8 mouse cellular contexts compared by ENCODE assay signal in the genomic region with DNA sequence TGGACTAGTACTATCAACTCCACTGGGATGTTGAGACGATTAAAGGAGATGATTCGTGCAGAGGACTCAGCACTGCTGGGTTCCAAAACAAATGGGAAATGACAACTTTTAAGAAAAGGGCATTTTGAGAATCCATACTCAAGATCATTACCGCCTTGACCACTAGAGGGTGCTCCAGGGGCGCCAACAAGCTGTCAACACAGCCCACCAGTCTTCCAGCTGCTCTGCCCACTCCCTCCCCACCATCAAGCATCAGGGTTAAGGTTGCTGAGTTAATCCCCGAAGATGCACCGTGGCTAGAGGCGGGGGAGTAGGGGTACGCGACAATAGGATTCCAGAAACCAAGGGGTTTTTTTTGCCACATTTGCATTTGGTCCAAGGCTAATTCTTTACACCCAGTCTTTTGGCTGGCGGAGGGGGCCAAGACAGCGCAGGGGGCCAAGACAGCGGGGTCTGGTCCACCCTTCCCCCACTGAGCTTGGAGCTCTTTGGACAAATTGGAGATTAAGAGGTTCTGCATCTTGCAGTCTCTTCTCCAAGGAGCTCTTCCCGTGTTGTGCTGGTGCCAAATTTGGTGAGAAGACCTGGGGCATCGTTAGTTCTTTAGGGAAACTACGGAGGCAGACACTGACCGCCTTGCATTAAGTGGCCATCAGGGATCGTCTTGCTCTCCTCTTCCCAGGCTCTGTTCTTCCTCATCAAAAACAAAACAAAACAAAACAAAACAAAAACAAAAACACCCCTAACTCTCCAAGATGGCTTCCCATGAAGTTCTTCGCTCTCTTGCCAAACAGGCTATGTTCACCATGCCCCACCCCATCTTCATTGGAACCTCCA. TPM values are rescaled to one million over a fixed set of nuclear protein-coding genes. Genes with fewer than 3 reads are reported as not detected.
DNase-seq lines count a peak whose midpoint lies in the region; ATAC-seq lines count a peak whose summit lies in the region.

No protein-coding gene starts in this region.

- peak; percentile 72 for DNase-seq in cerebellum, adult 11 months
- DNase-seq in gastrocnemius, postnatal 14 days = peak; percentile 77
- peak; percentile 91 for DNase-seq in limb, embryonic 11.5 days (ENCODE audit: low spot score)
- peak; percentile 93 for DNase-seq in midbrain, embryonic 14.5 days
- DNase-seq in spleen, postnatal 10 days (ENCODE audit: low spot score in 2 of 2) = peak; percentile 76 to 89

- no peak overlapping the region for H3K27ac ChIP-seq in limb, embryonic 11.5 days (replicated peaks; ENCODE audit: low read depth, low read length)
- H3K27ac ChIP-seq in midbrain, embryonic 14.5 days (replicated peaks; ENCODE audit: low read depth, low read length) = peak overlapping the region; percentile 97

- peak overlapping the region; percentile 92; the same call in 1 of the 2 replicates for H3K4me2 ChIP-seq in limb, embryonic 11.5 days (ENCODE audit: low read depth, severe bottlenecking)
- peak overlapping the region; percentile 92 for H3K4me2 ChIP-seq in midbrain, embryonic 14.5 days (ENCODE audit: low read length)

- H3K4me1 ChIP-seq in limb, embryonic 11.5 days (ENCODE audit: control insufficient read depth, insufficient read depth, low read length) = peaks cover 25% of the 10 kb centered on the region
- H3K4me1 ChIP-seq in midbrain, embryonic 14.5 days (ENCODE audit: control insufficient read depth, insufficient read depth, low read length) = peaks cover 64% of the 10 kb centered on the region

- WGBS in limb, embryonic 11.5 days = 34% methylated on average over 18 of the region's 18 CpGs
- 8% methylated on average over 18 of the region's 18 CpGs for WGBS in midbrain, embryonic 14.5 days

- H3K9me3 ChIP-seq in limb, embryonic 11.5 days (ENCODE audit: control insufficient read depth, low read length) = no peaks in the 10 kb centered on the region
- no peaks in the 10 kb centered on the region for H3K9me3 ChIP-seq in midbrain, embryonic 14.5 days (ENCODE audit: control insufficient read depth, low read length)

- H3K27me3 ChIP-seq in limb, embryonic 11.5 days (ENCODE audit: control insufficient read depth, insufficient read depth, low read length) = no peaks in the 10 kb centered on the region
- H3K27me3 ChIP-seq in midbrain, embryonic 14.5 days (ENCODE audit: control insufficient read depth, insufficient read depth, low read length) = no peaks in the 10 kb centered on the region

- intact Hi-C loops in gastrocnemius, postnatal 14 days (cut with DNase I; ENCODE audit: low total_unique reads) = loop anchor here (2.0 kb wide), 1 partner anchor 51 kb away; no protein-coding TSS in a partner anchor

- peaks cover 14% of the 10 kb centered on the region for H3K36me3 ChIP-seq in limb, embryonic 11.5 days (ENCODE audit: control insufficient read depth, insufficient read depth, low read length)
- H3K36me3 ChIP-seq in midbrain, embryonic 14.5 days (ENCODE audit: control insufficient read depth, insufficient read depth, low read length) = peaks cover 29% of the 10 kb centered on the region

- H3K9ac ChIP-seq in limb, embryonic 11.5 days (ENCODE audit: low read length) = no peak overlapping the region
- H3K9ac ChIP-seq in midbrain, embryonic 14.5 days (replicated peaks; ENCODE audit: low read length) = peak overlapping the region; percentile 92

- peak overlapping the region; percentile 76 for H3K4me3 ChIP-seq in limb, embryonic 11.5 days (ENCODE audit: low read depth, low read length)
- H3K4me3 ChIP-seq in midbrain, embryonic 14.5 days (replicated peaks; ENCODE audit: low read depth, low read length) = peak overlapping the region; percentile 84

- no peak for ATAC-seq in cerebellum, adult (ENCODE audit: insufficient number of reproducible peaks, low FRiP score, low TSS enrichment)
- ATAC-seq in common myeloid progenitor, adult 5-6 weeks (replicated peaks; ENCODE audit: low read depth, poor library complexity, severe bottlenecking) = peak; percentile 56
- peak; percentile 49 for ATAC-seq in inflammation-experienced regulatory T-cells, adult 6 months
- ATAC-seq in limb, embryonic 11.5 days (ENCODE audit: insufficient number of reproducible peaks, low FRiP score, low TSS enrichment, low read depth) = no peak
- no peak; the same call in 1 of the 2 replicates for ATAC-seq in midbrain, embryonic 14.5 days (ENCODE audit: low FRiP score, low TSS enrichment)

RNA-seq across cellular contexts. Expression of gene Npcd, which starts 1.8 kb away (rescaled TPM):
- total RNA-seq in common myeloid progenitor, adult 5-6 weeks (2017) = not detected in 2 replicates
- total RNA-seq in gastrocnemius, postnatal 14 days (2021) = under 1 TPM; 0.47 to 0.55 TPM
- polyA plus RNA-seq in inflammation-experienced regulatory T-cells, adult 6 months (2017; shearing (Covaris generic)) = not detected
- 0.50 TPM in 1 of 2 replicates, not detected in the other for polyA plus RNA-seq in limb, embryonic 11.5 days (2014; fragmentation: Nextera tagmentation; extraction: Ambion mirVana)
- polyA plus RNA-seq in midbrain, embryonic 14.5 days (2014; fragmentation: Nextera tagmentation; extraction: Ambion mirVana) = 0.26 TPM in 1 of 2 replicates, not detected in the other

RNA-seq across cellular contexts. Expression of gene Cbx6, which starts 2.2 kb away (rescaled TPM):
- 11.0 and 19.6 TPM in 2 replicates for total RNA-seq in common myeloid progenitor, adult 5-6 weeks (2017)
- total RNA-seq in gastrocnemius, postnatal 14 days (2021) = 10 to 100 TPM; 21.2 to 23.5 TPM
- polyA plus RNA-seq in inflammation-experienced regulatory T-cells, adult 6 months (2017; shearing (Covaris generic)) = 10 to 100 TPM; 10.5 to 13.1 (median 10.9) TPM
- polyA plus RNA-seq in limb, embryonic 11.5 days (2014; fragmentation: Nextera tagmentation; extraction: Ambion mirVana) = 11.1 and 12.5 TPM in 2 replicates
- polyA plus RNA-seq in midbrain, embryonic 14.5 days (2014; fragmentation: Nextera tagmentation; extraction: Ambion mirVana) = 46.7 and 52.1 TPM in 2 replicates

RNA-seq across cellular contexts. Expression of gene Nptxr, which starts 27.7 kb away (rescaled TPM):
- total RNA-seq in common myeloid progenitor, adult 5-6 weeks (2017) = 0.05 and 0.55 TPM in 2 replicates
- total RNA-seq in gastrocnemius, postnatal 14 days (2021) = 1 to 10 TPM; 1.9 to 2.6 TPM
- 1 to 10 TPM in 1 of 3 experiments, under 1 TPM in 1, not detected in 1; 0.15 to 1.1 TPM for polyA plus RNA-seq in inflammation-experienced regulatory T-cells, adult 6 months (2017; shearing (Covaris generic))
- 0.37 and 0.48 TPM in 2 replicates for polyA plus RNA-seq in limb, embryonic 11.5 days (2014; fragmentation: Nextera tagmentation; extraction: Ambion mirVana)
- polyA plus RNA-seq in midbrain, embryonic 14.5 days (2014; fragmentation: Nextera tagmentation; extraction: Ambion mirVana) = 17.8 and 42.5 TPM in 2 replicates

RNA-seq across cellular contexts. Expression of gene Dnal4, which starts 54.6 kb away (rescaled TPM):
- total RNA-seq in common myeloid progenitor, adult 5-6 weeks (2017) = 16.0 and 18.0 TPM in 2 replicates
- total RNA-seq in gastrocnemius, postnatal 14 days (2021) = 1 to 10 TPM; 7.4 to 7.6 TPM
- polyA plus RNA-seq in inflammation-experienced regulatory T-cells, adult 6 months (2017; shearing (Covaris generic)) = 1 to 10 TPM; 6.5 to 9.4 (median 8.6) TPM
- 62.1 and 62.5 TPM in 2 replicates for polyA plus RNA-seq in limb, embryonic 11.5 days (2014; fragmentation: Nextera tagmentation; extraction: Ambion mirVana)
- 77.8 and 83.8 TPM in 2 replicates for polyA plus RNA-seq in midbrain, embryonic 14.5 days (2014; fragmentation: Nextera tagmentation; extraction: Ambion mirVana)

RNA-seq across cellular contexts. Expression of gene Apobec3, which starts 59.2 kb away (rescaled TPM):
- total RNA-seq in common myeloid progenitor, adult 5-6 weeks (2017) = 188 and 214 TPM in 2 replicates
- 1 to 10 TPM; 4.7 to 7.9 TPM for total RNA-seq in gastrocnemius, postnatal 14 days (2021)
- polyA plus RNA-seq in inflammation-experienced regulatory T-cells, adult 6 months (2017; shearing (Covaris generic)) = 100 to 1,000 TPM; 509 to 683 (median 543) TPM
- 9.7 and 11.8 TPM in 2 replicates for polyA plus RNA-seq in limb, embryonic 11.5 days (2014; fragmentation: Nextera tagmentation; extraction: Ambion mirVana)
- 0.92 and 5.0 TPM in 2 replicates for polyA plus RNA-seq in midbrain, embryonic 14.5 days (2014; fragmentation: Nextera tagmentation; extraction: Ambion mirVana)

Comparison
In these comparisons a context has a peak if more than half of its experiments do, and no peak if none do; other contexts are left out.
1. ATAC-seq: peak in common myeloid progenitor, adult 5-6 weeks (single experiment) and inflammation-experienced regulatory T-cells, adult 6 months (single experiment); none in cerebellum, adult (single experiment), limb, embryonic 11.5 days (single experiment) and midbrain, embryonic 14.5 days (single experiment).
2. Peak in every context shown above with its lines, with median percentiles within 50 percentile points of each other: DNase-seq.